Mouse (Mus musculus) spleen, adult 2 months (tissue): ENCODE data around the gene Slc16a13.

ENCODE experiments used
- CTCF ChIP-seq: fragments of 200-500 bp; IDR thresholded peaks from 2 replicates; pipeline ENCODE4 v1.5.1; 2011; ENCODE audit warnings: mild to moderate bottlenecking, inconsistent platforms; ENCODE audit not compliant: insufficient read depth, insufficient read length, insufficient replicate concordance; ENCODE audit errors: extremely low read depth
- POLR2A ChIP-seq: fragments of 200-500 bp; IDR thresholded peaks from 2 replicates; pipeline ENCODE4 v1.6.1; 2011; ENCODE audit warnings: low read depth, low read length, inconsistent platforms

GRCm38 (mm10) chr11:70193354-70194285 is 27.2 kb downstream of the Slc16a13 start:
- TF ChIP-seq CTCF, result no peak
- TF ChIP-seq POLR2A, result no peak
